Mouse (Mus musculus): ENCODE measurements around the gene Vmn1r183.

DNA sequence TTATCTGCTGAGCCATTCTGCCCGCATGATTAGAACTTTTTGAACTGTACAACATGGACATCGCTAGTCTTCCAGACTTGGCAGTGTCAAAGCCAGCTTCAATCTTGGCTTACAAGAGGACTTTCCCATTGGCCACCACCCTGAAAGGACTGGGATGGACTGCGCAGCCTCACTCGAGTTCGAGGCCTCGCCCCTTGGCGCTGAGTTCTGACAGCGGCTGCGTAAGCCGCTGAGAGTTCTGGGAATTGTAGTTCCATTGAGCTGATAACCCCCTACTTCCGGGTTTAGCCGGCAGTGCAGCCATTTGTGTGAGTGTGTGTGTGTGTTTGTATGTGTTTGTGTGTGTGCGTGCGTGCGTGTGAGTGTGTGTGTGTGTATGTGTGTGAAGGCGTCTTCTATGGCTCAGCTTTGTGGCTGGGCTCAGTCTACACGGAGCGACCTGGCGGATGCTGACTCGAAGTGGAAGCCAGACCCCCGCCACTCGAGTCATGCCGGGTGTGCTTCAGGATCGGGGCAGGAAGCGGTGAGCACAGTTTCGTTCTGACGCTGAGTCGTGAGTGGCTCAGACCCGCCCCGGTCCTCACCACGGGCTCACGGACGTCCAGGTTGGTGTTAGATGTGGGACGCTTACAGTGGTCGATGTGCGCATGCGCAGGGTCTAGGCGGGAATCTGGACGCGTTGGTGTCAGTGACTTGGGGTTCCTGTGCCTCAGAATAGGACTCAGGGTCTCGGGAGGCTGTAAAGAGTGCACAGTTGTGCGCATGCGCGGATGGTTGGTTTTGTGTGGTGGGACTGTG, 28.8 kb downstream of the Vmn1r183 start, which contains the start of gene Zfp180:
- no peak for TF ChIP-seq CTCF (IDR thresholded peaks at IDR 0.05; ENCODE audit: borderline replicate concordance, insufficient read depth, low read depth, low read length)
- TF ChIP-seq POLR2A (IDR thresholded peaks at IDR 0.05; ENCODE audit: borderline replicate concordance, insufficient read depth, low read length): peak; percentile 56; the same call in 1 of the 2 replicates
